Mouse (Mus musculus) intestine, embryonic 15.5 days (tissue): Measurements from ENCODE around the gene Cyp2e1. TPM values are rescaled to one million over a fixed set of nuclear protein-coding genes. Genes with fewer than 3 reads are reported as not detected.
"Not testable (repeated sequence)": the region's sequence is repeated elsewhere in the genome, so short reads cannot be mapped to it uniquely, and the experiment has no call there.

Source experiments
- ATAC-seq: fragments of 200-750 bp; cut with Nextera tagmentation; 2 replicates; pipeline ENCODE4 v1.8.0; 2017; ENCODE audit warnings: moderate TSS enrichment, moderate library complexity
- H3K27ac ChIP-seq: fragments of 300-500 bp; sonication (generic); 2 replicates; pipeline ENCODE4 v1.5.1; 2015; ENCODE audit warnings: mild to moderate bottlenecking, inconsistent platforms
- H3K27me3 ChIP-seq: fragments of 300-500 bp; sonication (generic); replicated peaks from 2 replicates; pipeline ENCODE4 v1.6.1; 2015; ENCODE audit warnings: inconsistent platforms
- H3K36me3 ChIP-seq: fragments of 300-500 bp; sonication (generic); 2 replicates; pipeline ENCODE4 v1.6.1; 2015; ENCODE audit warnings: inconsistent platforms
- H3K4me1 ChIP-seq: fragments of 300-500 bp; sonication (generic); replicated peaks from 2 replicates; pipeline ENCODE4 v1.6.1; 2015; ENCODE audit warnings: inconsistent platforms
- H3K4me2 ChIP-seq: fragments of 300-500 bp; sonication (generic); replicated peaks from 2 replicates; pipeline ENCODE4 v1.6.1; 2015; ENCODE audit warnings: mild to moderate bottlenecking, inconsistent platforms
- H3K4me3 ChIP-seq: fragments of 300-500 bp; sonication (generic); replicated peaks from 2 replicates; pipeline ENCODE4 v1.5.1; 2015; ENCODE audit warnings: inconsistent platforms
- H3K9ac ChIP-seq: fragments of 300-500 bp; sonication (generic); 2 replicates; pipeline ENCODE4 v1.6.1; 2015; ENCODE audit warnings: inconsistent platforms
- H3K9me3 ChIP-seq: fragments of 300-500 bp; sonication (generic); 2 replicates; pipeline ENCODE4 v1.6.1; 2016; ENCODE audit warnings: inconsistent platforms
- WGBS: fragments of 180-500 bp; shearing (Covaris S2); methylation state at CpG from one replicate; pipeline ENCODE4 v1.1.7; 2015; 5-methylcytosine and 5-hydroxymethylcytosine counted together
- polyA plus RNA-seq: library from polyadenylated mRNA; unstranded; fragments of >200 nt; fragmentation: Nextera tagmentation; extraction: Ambion mirVana; gene quantifications from 2 replicates; pipeline ENCODE4 v1.2.1, GENCODE M21; 2015

The Cyp2e1 gene
- polyA plus RNA-seq: not detected in 2 replicates

DNA sequence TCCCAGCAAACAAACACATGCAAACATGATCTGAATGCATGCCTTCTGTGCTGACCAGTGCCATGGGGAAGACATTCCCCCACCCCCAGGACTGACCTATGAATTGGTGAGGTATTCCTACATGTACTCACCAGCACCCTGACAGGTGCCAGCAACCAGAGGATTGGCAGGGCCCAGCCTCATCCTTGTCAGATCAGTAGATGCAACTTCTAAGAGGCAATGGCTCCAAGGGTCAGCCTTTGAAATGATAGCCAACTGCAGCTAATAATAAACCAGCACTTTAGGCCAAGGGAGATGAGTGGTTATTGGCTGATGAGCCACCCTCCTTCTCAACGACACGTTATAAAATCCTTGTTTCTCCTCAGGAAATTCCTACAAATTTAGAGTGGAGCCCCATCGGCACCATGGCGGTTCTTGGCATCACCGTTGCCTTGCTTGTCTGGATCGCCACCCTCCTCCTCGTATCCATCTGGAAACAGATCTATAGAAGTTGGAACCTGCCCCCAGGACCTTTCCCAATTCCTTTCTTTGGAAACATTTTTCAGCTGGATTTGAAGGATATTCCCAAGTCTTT lies at the start of gene Cyp2e1:
TSS of gene Cyp2e1 (plus strand) at position 293 of the 574 bp plus-strand sequence.
- no peaks in the 10 kb centered on the region for H3K27me3 ChIP-seq
- ATAC-seq: no peak
- H3K4me1 ChIP-seq: no peaks in the 10 kb centered on the region
- no peak within 1 kb of the TSS for H3K4me3 ChIP-seq
- no peaks in the 10 kb centered on the region for H3K36me3 ChIP-seq
- H3K9me3 ChIP-seq: no peaks in the 10 kb centered on the region
- 87% methylated on average over 7 of the region's 7 CpGs for WGBS
- H3K4me2 ChIP-seq: no peak within 1 kb of the TSS
- no peak within 1 kb of the TSS for H3K27ac ChIP-seq
- no peak within 1 kb of the TSS for H3K9ac ChIP-seq

DNA sequence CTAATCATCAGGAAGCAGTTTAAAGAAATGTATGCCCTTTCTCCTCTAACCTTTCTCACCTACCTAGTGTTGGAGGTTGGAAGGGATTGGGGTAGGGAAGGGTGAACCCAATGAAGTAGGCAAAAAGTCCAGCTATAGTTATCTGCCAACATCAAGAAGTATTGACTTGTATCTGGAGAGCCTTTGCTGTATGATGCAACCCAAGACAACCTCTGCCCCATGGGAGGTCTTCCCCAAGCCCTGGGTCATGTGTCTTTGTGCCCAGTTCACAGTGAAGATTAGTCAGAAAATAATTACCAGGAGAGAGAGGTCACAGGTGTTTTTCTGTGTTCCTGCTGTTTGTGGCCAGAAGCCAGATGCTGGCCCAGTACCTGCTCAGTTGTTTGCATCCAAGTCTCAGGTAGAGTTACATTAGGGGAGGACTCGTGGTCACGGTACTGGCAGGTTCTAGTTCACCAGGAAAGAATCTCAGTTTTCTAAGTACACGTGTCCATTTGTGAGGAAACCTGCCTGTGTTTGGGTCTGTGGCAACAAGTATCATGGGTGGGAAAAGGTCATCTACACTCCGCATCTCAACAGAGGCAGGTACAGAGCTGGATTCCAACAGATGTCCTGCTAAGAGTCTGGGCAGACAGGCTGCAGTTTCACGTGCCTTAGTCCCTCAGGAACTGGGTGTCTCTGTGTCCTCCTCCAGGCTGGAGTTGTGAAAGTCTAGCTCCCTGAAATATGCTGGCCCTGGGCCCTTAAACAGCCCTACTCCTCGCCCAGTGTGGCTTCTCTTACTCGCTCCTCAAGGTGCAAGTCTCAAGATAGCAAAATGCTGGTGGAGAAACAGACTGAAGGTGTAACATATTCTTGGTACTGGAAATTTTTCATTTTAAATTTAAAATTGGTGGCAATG lies 46.1 kb upstream of the Cyp2e1 start:
- Histone ChIP-seq H3K4me2 (no peak overlapping the region), H3K9ac (no peak overlapping the region), H3K4me1 (no peaks in the 10 kb centered on the region), H3K36me3 (no peaks in the 10 kb centered on the region), H3K27ac (no peak overlapping the region), H3K27me3 (no peaks in the 10 kb centered on the region), H3K9me3 (no peaks in the 10 kb centered on the region), H3K4me3 (no peak overlapping the region)
- WGBS: 85% methylated on average over 7 of the region's 7 CpGs
- ATAC-seq: no peak

DNA sequence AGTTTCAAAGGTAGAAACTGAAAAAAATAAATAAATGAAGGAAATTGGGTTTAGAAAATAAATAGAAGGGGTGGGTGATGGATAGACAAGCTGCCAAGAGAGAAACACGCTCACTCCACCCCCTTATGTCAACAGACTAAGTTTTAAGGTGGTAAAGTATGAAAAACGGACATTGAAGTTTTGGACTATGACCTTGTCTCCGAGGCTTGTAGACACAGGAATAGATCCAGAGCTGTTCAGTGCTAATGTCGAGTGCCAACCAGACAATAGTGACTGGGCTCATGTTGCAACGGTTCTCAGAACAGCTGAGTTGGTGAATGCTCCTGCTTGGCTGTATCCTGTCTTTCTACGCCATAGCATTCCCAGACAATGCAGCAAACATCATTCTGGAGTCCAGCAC lies 42.4 kb upstream of the Cyp2e1 start:
- Histone ChIP-seq H3K27ac (no peak overlapping the region), H3K4me1 (no peaks in the 10 kb centered on the region), H3K9ac (no peak overlapping the region), H3K4me2 (no peak overlapping the region), H3K4me3 (no peak overlapping the region), H3K36me3 (no peaks in the 10 kb centered on the region), H3K9me3 (no peaks in the 10 kb centered on the region), H3K27me3 (no peaks in the 10 kb centered on the region)
- WGBS: 63% methylated on average over 6 of the region's 6 CpGs
- ATAC-seq: no peak

DNA sequence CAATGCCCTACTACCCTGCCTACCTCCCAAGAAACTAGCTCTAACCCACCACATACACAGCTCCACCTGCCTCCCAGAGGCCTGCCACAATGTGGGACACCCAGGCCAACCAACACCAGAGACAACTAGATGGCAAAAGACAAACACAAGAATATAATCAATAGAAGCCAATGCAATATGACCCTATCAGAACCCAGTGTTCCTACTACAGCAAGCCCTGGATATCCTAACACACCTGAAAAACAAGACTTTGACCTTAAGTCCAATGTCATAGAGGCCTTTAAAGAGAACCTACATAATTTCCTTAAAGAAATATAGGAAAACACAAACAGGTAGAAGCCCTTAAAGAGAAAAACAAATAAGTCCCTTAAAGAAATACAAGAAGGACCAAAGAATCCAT lies 38.0 kb upstream of the Cyp2e1 start:
- H3K9ac ChIP-seq: no peak overlapping the region
- no peak overlapping the region for H3K4me2 ChIP-seq
- H3K27ac ChIP-seq: no peak overlapping the region
- H3K4me1 ChIP-seq: no peaks in the 10 kb centered on the region
- no peak overlapping the region for H3K4me3 ChIP-seq
- no peaks in the 10 kb centered on the region for H3K36me3 ChIP-seq
- H3K27me3 ChIP-seq: no peaks in the 10 kb centered on the region
- no peaks in the 10 kb centered on the region for H3K9me3 ChIP-seq
- no peak for ATAC-seq

DNA sequence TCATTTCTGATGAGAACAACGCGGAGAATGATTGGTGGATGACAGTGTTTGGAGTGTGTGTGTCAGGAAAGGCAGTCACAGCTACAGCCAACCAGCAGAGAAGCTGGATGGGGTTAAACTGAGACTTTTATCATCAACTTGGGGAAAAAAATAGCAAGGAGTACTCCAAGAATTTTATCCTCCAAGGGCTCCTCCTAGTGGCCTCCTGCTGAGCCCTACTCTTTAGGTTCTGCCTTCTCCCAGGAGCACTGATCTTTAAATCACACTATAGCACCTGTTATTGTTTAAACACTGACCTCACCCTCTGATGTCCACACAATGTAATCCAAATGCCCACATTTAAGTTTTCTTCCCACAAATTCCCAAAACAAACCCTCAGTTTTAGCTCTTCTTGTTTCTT lies 30.4 kb upstream of the Cyp2e1 start:
- no peaks in the 10 kb centered on the region for H3K36me3 ChIP-seq
- WGBS: 75% methylated on average over 2 of the region's 2 CpGs
- no peak overlapping the region for H3K27ac ChIP-seq
- H3K4me3 ChIP-seq: no peak overlapping the region
- ATAC-seq: no peak
- no peaks in the 10 kb centered on the region for H3K9me3 ChIP-seq
- no peaks in the 10 kb centered on the region for H3K4me1 ChIP-seq
- H3K27me3 ChIP-seq: no peaks in the 10 kb centered on the region
- no peak overlapping the region for H3K4me2 ChIP-seq
- H3K9ac ChIP-seq: no peak overlapping the region

DNA sequence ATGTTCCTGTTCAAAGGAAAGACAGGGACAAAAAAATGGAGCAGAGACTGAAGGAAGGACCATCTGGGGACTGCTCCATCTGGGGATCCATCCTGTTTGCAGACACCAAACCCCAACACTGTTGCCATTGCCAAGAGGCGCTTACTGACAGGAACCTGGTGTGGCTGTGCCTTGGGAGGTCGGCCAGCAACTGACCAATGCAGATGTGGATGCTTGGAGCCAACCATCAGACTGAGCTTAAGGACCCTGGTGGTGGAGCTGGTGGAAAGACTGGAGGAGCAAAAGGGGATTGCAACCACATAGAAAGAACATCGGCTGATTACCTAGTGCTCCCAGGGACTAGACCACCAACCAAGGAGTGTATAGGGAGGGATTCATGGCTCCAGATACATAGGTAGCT lies 16.1 kb upstream of the Cyp2e1 start:
- Histone ChIP-seq H3K4me3 (no peak overlapping the region), H3K4me1 (no peaks in the 10 kb centered on the region), H3K27ac (no peak overlapping the region), H3K36me3 (no peaks in the 10 kb centered on the region), H3K9ac (no peak overlapping the region), H3K9me3 (no peaks in the 10 kb centered on the region), H3K27me3 (no peaks in the 10 kb centered on the region), H3K4me2 (no peak overlapping the region)
- 86% methylated on average over 3 of the region's 3 CpGs for WGBS
- ATAC-seq: no peak

DNA sequence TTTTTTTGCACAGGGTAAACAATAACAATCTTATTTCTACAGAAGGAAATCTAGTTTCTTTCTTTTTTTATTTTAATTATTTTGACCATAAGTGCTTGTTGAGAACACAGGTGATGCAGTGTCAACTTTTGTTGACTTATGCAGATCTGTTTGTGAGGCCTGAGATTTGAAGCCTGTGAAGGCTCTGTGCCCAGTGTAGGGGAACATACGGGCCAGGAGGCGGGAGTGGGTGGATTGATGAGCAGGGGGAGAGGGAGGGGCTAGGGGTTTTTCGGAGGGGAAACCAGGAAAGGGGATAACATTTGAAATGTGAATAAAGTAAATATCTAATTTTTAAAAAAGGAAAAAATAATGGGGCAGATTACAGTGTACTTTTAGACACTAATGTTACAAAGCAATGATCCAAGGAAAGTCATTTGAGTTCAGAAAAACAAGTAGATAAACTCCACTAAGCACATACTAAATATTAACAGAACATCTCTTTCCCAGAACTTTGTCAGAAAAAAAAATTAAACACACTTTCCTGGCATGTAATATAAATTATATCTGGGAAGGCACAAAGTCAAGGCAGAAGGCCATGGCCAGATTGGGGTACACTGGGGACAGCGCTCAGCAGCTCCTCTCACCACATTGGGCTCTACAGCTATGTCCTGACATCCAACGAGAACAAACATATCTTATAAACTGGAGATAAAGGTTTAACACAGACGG lies 15.3 kb upstream of the Cyp2e1 start:
- H3K9me3 ChIP-seq: no peaks in the 10 kb centered on the region
- H3K36me3 ChIP-seq: no peaks in the 10 kb centered on the region
- no peak overlapping the region for H3K9ac ChIP-seq
- no peak overlapping the region for H3K4me3 ChIP-seq
- WGBS: 73% methylated on average over 6 of the region's 6 CpGs
- H3K4me1 ChIP-seq: no peaks in the 10 kb centered on the region
- ATAC-seq: no peak
- no peak overlapping the region for H3K4me2 ChIP-seq
- no peaks in the 10 kb centered on the region for H3K27me3 ChIP-seq
- H3K27ac ChIP-seq: no peak overlapping the region

DNA sequence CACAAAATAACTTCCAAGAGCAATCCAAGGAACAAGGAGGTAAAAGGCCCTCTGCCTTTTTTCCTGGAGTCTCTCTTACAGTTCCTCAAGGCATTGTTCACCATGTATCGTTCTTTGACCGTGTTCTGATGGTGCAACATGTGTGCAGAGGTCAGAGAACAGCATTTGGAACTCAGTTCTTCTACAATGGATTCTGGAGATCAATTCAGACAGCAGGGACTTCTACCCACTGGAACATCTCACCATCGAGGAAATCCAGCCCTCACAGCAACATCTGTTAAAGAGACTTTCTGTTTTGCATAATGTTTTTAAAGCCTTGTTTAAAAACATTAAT lies 14.7 kb upstream of the Cyp2e1 start:
- no peak for ATAC-seq
- H3K4me2 ChIP-seq: no peak overlapping the region
- H3K9ac ChIP-seq: no peak overlapping the region
- H3K27ac ChIP-seq: no peak overlapping the region
- WGBS: 79% methylated on average over 3 of the region's 3 CpGs
- H3K4me3 ChIP-seq: no peak overlapping the region
- no peaks in the 10 kb centered on the region for H3K4me1 ChIP-seq
- H3K27me3 ChIP-seq: no peaks in the 10 kb centered on the region
- H3K9me3 ChIP-seq: no peaks in the 10 kb centered on the region
- H3K36me3 ChIP-seq: no peaks in the 10 kb centered on the region

DNA sequence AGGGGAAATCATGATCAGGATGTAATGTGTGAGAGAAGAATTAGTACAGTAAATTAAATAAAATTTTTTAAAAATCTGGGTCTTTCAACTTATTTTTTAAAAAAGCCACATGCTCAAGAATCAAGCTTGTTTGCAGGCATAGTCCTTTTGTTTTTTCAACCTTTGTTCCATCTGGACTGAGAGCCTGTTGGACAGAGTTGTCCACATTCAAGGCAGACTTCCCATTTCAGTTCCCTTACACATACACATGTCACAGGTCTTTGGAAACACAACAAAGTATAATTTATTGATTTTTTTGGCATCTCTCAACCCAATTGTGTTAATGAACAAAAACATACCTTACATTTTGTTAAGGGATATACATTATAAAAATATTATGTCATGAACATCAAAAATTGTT lies 9.0 kb upstream of the Cyp2e1 start:
- ATAC-seq: no peak
- Histone ChIP-seq H3K36me3 (no peaks in the 10 kb centered on the region), H3K4me1 (no peaks in the 10 kb centered on the region), H3K9ac (no peak overlapping the region), H3K4me3 (no peak overlapping the region), H3K4me2 (no peak overlapping the region), H3K27me3 (no peaks in the 10 kb centered on the region), H3K9me3 (no peaks in the 10 kb centered on the region), H3K27ac (no peak overlapping the region)

DNA sequence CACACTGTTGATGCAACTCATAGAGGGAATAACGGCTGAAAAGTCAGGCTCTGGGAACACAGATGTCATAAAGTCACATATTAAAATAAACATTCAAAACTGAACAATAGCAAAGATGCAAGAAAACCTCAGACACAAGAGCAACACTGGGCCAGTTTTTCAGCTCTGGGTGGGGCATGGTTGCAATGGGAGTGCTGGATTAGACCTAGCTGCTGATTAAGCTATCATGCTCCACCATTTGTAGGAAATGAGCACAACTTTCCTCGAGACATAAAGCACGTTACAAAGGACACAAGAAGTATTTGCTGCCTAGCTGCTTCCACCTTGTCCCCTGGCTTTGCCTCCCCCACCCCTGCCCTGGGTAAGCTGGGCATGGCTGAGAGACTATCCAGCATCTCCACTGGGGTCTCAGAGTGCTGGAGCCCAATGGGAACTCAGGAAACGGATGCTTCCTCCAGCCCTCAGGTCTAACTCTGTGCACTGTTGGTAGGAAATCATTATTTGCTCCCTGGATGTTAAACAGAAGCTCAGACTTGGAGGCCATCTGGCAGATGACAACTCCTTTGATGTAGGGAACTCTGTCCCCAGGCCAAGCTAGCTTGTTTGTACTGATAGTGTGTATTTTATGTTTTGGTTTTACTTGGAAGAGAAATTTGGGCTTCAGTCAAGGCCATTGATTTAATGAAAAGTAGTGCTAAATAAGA lies 7.2 kb upstream of the Cyp2e1 start:
- no peaks in the 10 kb centered on the region for H3K9me3 ChIP-seq
- no peaks in the 10 kb centered on the region for H3K4me1 ChIP-seq
- no peaks in the 10 kb centered on the region for H3K36me3 ChIP-seq
- no peak overlapping the region for H3K4me3 ChIP-seq
- 63% methylated on average over 4 of the region's 4 CpGs for WGBS
- H3K4me2 ChIP-seq: no peak overlapping the region
- H3K27ac ChIP-seq: no peak overlapping the region
- no peak for ATAC-seq
- H3K9ac ChIP-seq: no peak overlapping the region
- H3K27me3 ChIP-seq: no peaks in the 10 kb centered on the region

DNA sequence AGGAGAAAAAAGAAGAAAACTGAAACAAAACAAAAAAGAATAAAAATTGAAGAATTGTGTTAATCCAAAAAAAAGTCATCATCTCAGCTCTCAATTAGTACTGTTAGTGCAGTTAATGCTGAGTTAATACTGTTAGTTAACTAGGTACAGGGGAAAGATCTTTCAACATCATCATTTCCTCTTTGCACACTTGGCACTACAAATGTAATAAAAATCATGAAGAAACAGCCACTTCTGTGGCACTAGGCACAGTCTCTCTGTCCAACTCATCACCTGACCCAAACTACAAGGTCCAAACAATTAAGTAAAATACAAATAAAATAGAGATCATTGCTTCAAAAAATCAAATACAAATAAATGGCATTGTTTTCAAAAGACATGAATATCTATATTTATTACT lies 2.9 kb upstream of the Cyp2e1 start:
- H3K9me3 ChIP-seq: no peaks in the 10 kb centered on the region
- no peak for ATAC-seq

DNA sequence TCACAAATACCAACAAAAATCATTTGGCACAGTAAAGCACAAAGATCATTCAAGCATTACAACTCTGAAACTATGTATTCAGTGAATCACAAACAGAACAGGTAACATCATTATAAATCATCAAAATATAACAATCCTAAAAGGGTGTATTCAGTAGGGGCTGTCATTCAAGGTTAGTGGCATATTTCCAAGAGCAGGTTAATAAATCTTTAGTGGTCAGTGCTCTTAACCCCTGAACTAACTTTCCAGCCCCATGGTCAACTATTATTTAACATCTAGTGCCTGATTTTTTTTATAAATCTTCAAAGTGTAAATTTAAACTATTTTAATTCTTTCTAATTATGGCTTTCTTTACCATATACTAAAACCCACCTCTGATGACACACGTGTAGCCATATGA lies 1.9 kb downstream of the Cyp2e1 start:
- H3K9me3 ChIP-seq, H3K4me3 ChIP-seq, H3K9ac ChIP-seq, H3K4me1 ChIP-seq, H3K27ac ChIP-seq, H3K27me3 ChIP-seq, H3K4me2 ChIP-seq, H3K36me3 ChIP-seq, ATAC-seq: not testable (repeated sequence)
- 62% methylated on average over 1 of the region's 1 CpGs for WGBS

More for the DNA sequence above, 2.9 kb upstream of the Cyp2e1 start:
- H3K4me2 ChIP-seq: no peak overlapping the region
- H3K36me3 ChIP-seq: no peaks in the 10 kb centered on the region
- no peak overlapping the region for H3K27ac ChIP-seq
- H3K4me1 ChIP-seq: no peaks in the 10 kb centered on the region
- no peaks in the 10 kb centered on the region for H3K27me3 ChIP-seq
- H3K9ac ChIP-seq: no peak overlapping the region
- H3K4me3 ChIP-seq: no peak overlapping the region
